8 mouse cellular contexts compared by ENCODE assay signal in genomic region chr6:72534035-72534809, GRCm38 (mm10). TPM values are rescaled to one million over a fixed set of nuclear protein-coding genes. Genes with fewer than 3 reads are reported as not detected.
DNase-seq lines count a peak whose midpoint lies in the region; ATAC-seq and TF ChIP-seq lines count a peak whose summit lies in the region.

No protein-coding gene starts in this region.

- WGBS in embryonic facial prominence, embryonic 12.5 days, result 22% methylated on average over 9 of the region's 9 CpGs
- 35% methylated on average over 9 of the region's 9 CpGs for WGBS in heart, embryonic 11.5 days (ENCODE audit: insufficient replicate concordance)
- 34% methylated on average over 9 of the region's 9 CpGs for WGBS in kidney, embryonic 15.5 days
- 37% methylated on average over 9 of the region's 9 CpGs for WGBS in liver, embryonic 14.5 days (ENCODE audit: insufficient replicate concordance)
- WGBS in neural tube, embryonic 12.5 days, result 41% methylated on average over 9 of the region's 9 CpGs
- 33% methylated on average over 9 of the region's 9 CpGs for WGBS in thymus, adult 2 months

- H3K36me3 ChIP-seq in embryonic facial prominence, embryonic 12.5 days, result no peaks in the 10 kb centered on the region
- H3K36me3 ChIP-seq in heart, embryonic 11.5 days (ENCODE audit: control insufficient read depth, insufficient read depth, low read length), result no peaks in the 10 kb centered on the region
- H3K36me3 ChIP-seq in kidney, embryonic 15.5 days, result no peaks in the 10 kb centered on the region
- H3K36me3 ChIP-seq in liver, embryonic 14.5 days (replicated peaks; ENCODE audit: control insufficient read depth, insufficient read depth, low read depth), result no peaks in the 10 kb centered on the region
- no peaks in the 10 kb centered on the region for H3K36me3 ChIP-seq in neural tube, embryonic 12.5 days
- no peaks in the 10 kb centered on the region for H3K36me3 ChIP-seq in thymus, adult 2 months (ENCODE audit: control insufficient read depth, insufficient read depth, low read length)

- H3K27me3 ChIP-seq in embryonic facial prominence, embryonic 12.5 days, result no peaks in the 10 kb centered on the region
- H3K27me3 ChIP-seq in heart, embryonic 11.5 days (ENCODE audit: control insufficient read depth, insufficient read depth, low read length), result no peaks in the 10 kb centered on the region
- H3K27me3 ChIP-seq in kidney, embryonic 15.5 days, result no peaks in the 10 kb centered on the region
- no peaks in the 10 kb centered on the region for H3K27me3 ChIP-seq in liver, embryonic 14.5 days (ENCODE audit: control insufficient read depth, insufficient read depth, low read length)
- no peaks in the 10 kb centered on the region for H3K27me3 ChIP-seq in neural tube, embryonic 12.5 days (replicated peaks)
- no peaks in the 10 kb centered on the region for H3K27me3 ChIP-seq in thymus, adult 2 months (ENCODE audit: control insufficient read depth, insufficient read depth, low read length)

- H3K4me3 ChIP-seq in embryonic facial prominence, embryonic 12.5 days, result no peak overlapping the region
- H3K4me3 ChIP-seq in heart, embryonic 11.5 days (ENCODE audit: low read depth, low read length), result no peak overlapping the region
- no peak overlapping the region for H3K4me3 ChIP-seq in kidney, embryonic 15.5 days (replicated peaks)
- no peak overlapping the region for H3K4me3 ChIP-seq in liver, embryonic 14.5 days (ENCODE audit: insufficient read depth in 1 of 2, low read depth in 2 of 2, low read length in 2 of 2)
- no peak overlapping the region for H3K4me3 ChIP-seq in neural tube, embryonic 12.5 days
- H3K4me3 ChIP-seq in thymus, adult 2 months (ENCODE audit: control insufficient read depth, insufficient read depth, low read length), result no peak overlapping the region

- no peak for TF ChIP-seq POLR2A in thymus, adult 2 months (IDR thresholded peaks at IDR 0.05; ENCODE audit: control insufficient read depth, extremely low read depth, insufficient read depth, low read length, poor library complexity)

- H3K9ac ChIP-seq in embryonic facial prominence, embryonic 12.5 days, result no peak overlapping the region
- no peak overlapping the region for H3K9ac ChIP-seq in heart, embryonic 11.5 days (ENCODE audit: low read depth, low read length)
- no peak overlapping the region for H3K9ac ChIP-seq in kidney, embryonic 15.5 days
- H3K9ac ChIP-seq in liver, embryonic 14.5 days (replicated peaks), result no peak overlapping the region
- H3K9ac ChIP-seq in neural tube, embryonic 12.5 days, result no peak overlapping the region

- peak; percentile 52 to 61 for DNase-seq in CD8-positive naive resting alpha-beta T cell, adult 2 months (ENCODE audit: low read depth in 2 of 2, low spot score in 2 of 2)
- peak; percentile 72 for DNase-seq in adrenal gland, postnatal 10 days
- DNase-seq in liver, embryonic 14.5 days (ENCODE audit: low read depth in 3 of 3, low spot score in 3 of 3), result peak; percentile 40 to 49 (median 41)
- peak; percentile 52 for DNase-seq in thymus, adult 2 months

- no peak for TF ChIP-seq EP300 in liver, embryonic 14.5 days (IDR thresholded peaks at IDR 0.05; ENCODE audit: low read depth)

- H3K27ac ChIP-seq in embryonic facial prominence, embryonic 12.5 days, result peak overlapping the region; percentile 54
- H3K27ac ChIP-seq in heart, embryonic 11.5 days (ENCODE audit: low read depth, low read length), result no peak overlapping the region
- peak overlapping the region; percentile 51; the same call in 1 of the 2 replicates for H3K27ac ChIP-seq in kidney, embryonic 15.5 days
- H3K27ac ChIP-seq in liver, embryonic 14.5 days, result no peak overlapping the region
- no peak overlapping the region for H3K27ac ChIP-seq in neural tube, embryonic 12.5 days
- H3K27ac ChIP-seq in thymus, adult 2 months (ENCODE audit: control insufficient read depth, insufficient read depth, low read length), result no peak overlapping the region

- no peak overlapping the region for H3K4me2 ChIP-seq in embryonic facial prominence, embryonic 12.5 days (replicated peaks)
- no peak overlapping the region for H3K4me2 ChIP-seq in heart, embryonic 11.5 days
- no peak overlapping the region for H3K4me2 ChIP-seq in kidney, embryonic 15.5 days
- H3K4me2 ChIP-seq in liver, embryonic 14.5 days (ENCODE audit: low read depth), result no peak overlapping the region
- no peak overlapping the region for H3K4me2 ChIP-seq in neural tube, embryonic 12.5 days (replicated peaks)

- H3K9me3 ChIP-seq in embryonic facial prominence, embryonic 12.5 days, result no peaks in the 10 kb centered on the region
- no peaks in the 10 kb centered on the region for H3K9me3 ChIP-seq in heart, embryonic 11.5 days (replicated peaks; ENCODE audit: control insufficient read depth, low read length)
- no peaks in the 10 kb centered on the region for H3K9me3 ChIP-seq in kidney, embryonic 15.5 days (replicated peaks)
- no peaks in the 10 kb centered on the region for H3K9me3 ChIP-seq in liver, embryonic 14.5 days (ENCODE audit: control insufficient read depth, low read length)
- no peaks in the 10 kb centered on the region for H3K9me3 ChIP-seq in neural tube, embryonic 12.5 days

- peaks cover 25% of the 10 kb centered on the region for H3K4me1 ChIP-seq in embryonic facial prominence, embryonic 12.5 days
- H3K4me1 ChIP-seq in heart, embryonic 11.5 days (ENCODE audit: control insufficient read depth, insufficient read depth, low read length), result no peaks in the 10 kb centered on the region
- peaks cover 26% of the 10 kb centered on the region for H3K4me1 ChIP-seq in kidney, embryonic 15.5 days
- H3K4me1 ChIP-seq in liver, embryonic 14.5 days (replicated peaks; ENCODE audit: control insufficient read depth in 2 of 2, insufficient read depth in 2 of 2, low read length in 1 of 2), result peaks cover 0 to 6% of the 10 kb centered on the region in 2 experiments; a peak in 3 of 4 replicates
- peaks cover 11% of the 10 kb centered on the region; the same call in 1 of the 2 replicates for H3K4me1 ChIP-seq in neural tube, embryonic 12.5 days
- peaks cover 13% of the 10 kb centered on the region for H3K4me1 ChIP-seq in thymus, adult 2 months (replicated peaks; ENCODE audit: control insufficient read depth, insufficient read depth, low read length)

- peak; percentile 53; the same call in 1 of the 2 replicates for ATAC-seq in embryonic facial prominence, embryonic 12.5 days (ENCODE audit: insufficient number of reproducible peaks, insufficient read depth, low FRiP score, low TSS enrichment)
- 0 out of 2 replicates have a peak, but pooled peaks have one; percentile 19 for ATAC-seq in heart, embryonic 11.5 days (replicated peaks; ENCODE audit: insufficient number of reproducible peaks, low FRiP score, low TSS enrichment)
- ATAC-seq in kidney, embryonic 15.5 days (replicated peaks; ENCODE audit: low FRiP score), result no peak
- no peak for ATAC-seq in liver, embryonic 14.5 days (ENCODE audit: insufficient read depth)
- peak; percentile 71 for ATAC-seq in neural tube, embryonic 12.5 days (ENCODE audit: low FRiP score, low read depth)

- TF ChIP-seq CTCF in liver, embryonic 14.5 days (IDR thresholded peaks at IDR 0.05; ENCODE audit: low read depth), result peak; percentile 96
- TF ChIP-seq CTCF in thymus, adult 2 months (IDR thresholded peaks at IDR 0.05; ENCODE audit: borderline replicate concordance, control insufficient read depth, extremely low read depth, insufficient read depth, low read length, poor library complexity), result peak; percentile 64; the same call in 1 of the 2 replicates

RNA-seq across cellular contexts. Expression of gene Capg, which starts 10.0 kb away (rescaled TPM):
- total RNA-seq in adrenal gland, postnatal 10 days (2021), result 10 to 100 TPM; 28.1 to 33.5 TPM
- polyA plus RNA-seq in embryonic facial prominence, embryonic 12.5 days (2016; fragmentation: Nextera tagmentation; extraction: Ambion mirVana), result 25.9 and 28.0 TPM in 2 replicates
- polyA plus RNA-seq in heart, embryonic 11.5 days (2014; fragmentation: Nextera tagmentation; extraction: Ambion mirVana), result 22.7 and 25.9 TPM in 2 replicates
- 68.4 and 70.7 TPM in 2 replicates for polyA plus RNA-seq in kidney, embryonic 15.5 days (2015; fragmentation: Nextera tagmentation; extraction: Ambion mirVana)
- 6.6 and 6.7 TPM in 2 replicates for polyA plus RNA-seq in liver, embryonic 14.5 days (2012; rRNA removed)
- polyA plus RNA-seq in liver, embryonic 14.5 days (2014; fragmentation: Nextera tagmentation; extraction: Ambion mirVana), result 11.9 and 14.8 TPM in 2 replicates
- polyA plus RNA-seq in neural tube, embryonic 12.5 days (2016; fragmentation: Nextera tagmentation; extraction: Ambion mirVana), result 11.6 and 13.7 TPM in 2 replicates
- polyA plus RNA-seq in thymus, adult 2 months (2012; rRNA removed), result 49.1 and 50.6 TPM in 2 replicates

RNA-seq across cellular contexts. Expression of gene Sh2d6, which starts 12.7 kb away (rescaled TPM):
- under 1 TPM; 0.27 to 0.48 TPM for total RNA-seq in adrenal gland, postnatal 10 days (2021)
- not detected in 2 replicates for polyA plus RNA-seq in embryonic facial prominence, embryonic 12.5 days (2016; fragmentation: Nextera tagmentation; extraction: Ambion mirVana)
- not detected in 2 replicates for polyA plus RNA-seq in heart, embryonic 11.5 days (2014; fragmentation: Nextera tagmentation; extraction: Ambion mirVana)
- polyA plus RNA-seq in kidney, embryonic 15.5 days (2015; fragmentation: Nextera tagmentation; extraction: Ambion mirVana), result 0.13 and 0.14 TPM in 2 replicates
- not detected in 2 replicates for polyA plus RNA-seq in liver, embryonic 14.5 days (2012; rRNA removed)
- polyA plus RNA-seq in liver, embryonic 14.5 days (2014; fragmentation: Nextera tagmentation; extraction: Ambion mirVana), result not detected in 2 replicates
- polyA plus RNA-seq in neural tube, embryonic 12.5 days (2016; fragmentation: Nextera tagmentation; extraction: Ambion mirVana), result 0.34 and 0.96 TPM in 2 replicates
- 4.5 and 6.5 TPM in 2 replicates for polyA plus RNA-seq in thymus, adult 2 months (2012; rRNA removed)

Comparison
In these comparisons a context has a peak if more than half of its experiments do, and no peak if none do; other contexts are left out.
1. ATAC-seq: peak in embryonic facial prominence, embryonic 12.5 days (single experiment), heart, embryonic 11.5 days (single experiment) and neural tube, embryonic 12.5 days (single experiment); none in kidney, embryonic 15.5 days (single experiment) and liver, embryonic 14.5 days (single experiment).
2. H3K27ac ChIP-seq: peak in embryonic facial prominence, embryonic 12.5 days (single experiment) and kidney, embryonic 15.5 days (single experiment); none in heart, embryonic 11.5 days (single experiment), liver, embryonic 14.5 days (single experiment), neural tube, embryonic 12.5 days (single experiment) and thymus, adult 2 months (single experiment).
3. Peak in every context shown above with its lines, with median percentiles within 50 percentile points of each other: DNase-seq.